Mouse (Mus musculus): ENCODE measurements around the gene Armc9.

GRCm38 (mm10) chr1:86119549-86119948 is 35.0 kb upstream of the Armc9 start:
- no peak for TF ChIP-seq CTCF (IDR thresholded peaks at IDR 0.05; ENCODE audit: low read depth)
- no peak for TF ChIP-seq EP300 (IDR thresholded peaks at IDR 0.05; ENCODE audit: low read depth)
